In the genomic region with DNA sequence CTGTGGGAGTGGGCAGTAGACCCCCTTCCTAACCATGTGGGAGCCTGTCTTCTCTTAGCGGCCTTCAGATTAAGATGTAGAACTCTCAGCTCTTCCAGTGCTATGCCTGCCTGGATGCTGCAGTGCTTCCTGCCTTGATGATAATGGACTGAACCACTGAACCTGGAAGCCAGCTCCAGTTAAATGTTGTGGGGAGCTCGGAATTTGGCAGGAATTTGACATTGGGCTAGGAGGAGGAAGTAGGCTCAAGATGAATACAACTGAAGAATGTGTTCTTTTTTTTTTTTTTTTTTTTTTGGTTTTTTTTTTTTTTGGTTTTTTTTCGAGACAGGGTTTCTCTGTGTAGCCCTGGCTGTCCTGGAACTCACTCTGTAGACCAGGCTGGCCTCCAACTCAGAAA, we compare ENCODE assay signal across 17 mouse cellular contexts. TPM values are rescaled to one million over a fixed set of nuclear protein-coding genes. Genes with fewer than 3 reads are reported as not detected.
"Had no signal": no experiment of that assay in that cellular context is flagged by ENCODE, and none has a peak within 500 bp of the region (broad histone marks: within the 10 kb centered on the region; RNA-seq: fewer than 3 reads in every experiment).

No protein-coding gene starts in this region.

RNA-seq across cellular contexts. Expression of a gene that starts 20.5 kb away (rescaled TPM):
- total RNA-seq: heart, postnatal 10 days; heart, postnatal 14 days; heart, postnatal 25 days; heart, postnatal 36 days; heart, postnatal 4 days; hematopoietic stem cell, adult 5-6 weeks; hindbrain, postnatal 0 days; layer of hippocampus, adult 18-20 months; layer of hippocampus, adult 2 months; layer of hippocampus, adult 8-10 months; layer of hippocampus, postnatal 10 days; layer of hippocampus, postnatal 14 days; layer of hippocampus, postnatal 25 days; layer of hippocampus, postnatal 36 days; left cerebral cortex, adult 18-20 months; left cerebral cortex, adult 2 months; left cerebral cortex, adult 8-10 months had no signal
